Mouse (Mus musculus) liver, embryonic 12.5 days (tissue): ENCODE data around the gene Pzp. TPM values are rescaled to one million over a fixed set of nuclear protein-coding genes. Genes with fewer than 3 reads are reported as not detected.

Experiments used
- ATAC-seq: fragments of 200-750 bp; cut with Nextera tagmentation; 2 replicates; pipeline ENCODE4 v1.8.0; 2017; ENCODE audit warnings: moderate number of reproducible peaks, mild to moderate bottlenecking, moderate library complexity
- H3K27ac ChIP-seq: fragments of 300-500 bp; sonication (generic); 2 replicates; pipeline ENCODE4 v1.5.1; 2016; ENCODE audit warnings: mild to moderate bottlenecking
- H3K27me3 ChIP-seq: fragments of 300-500 bp; sonication (generic); replicated peaks from 2 replicates; pipeline ENCODE4 v1.6.1; 2016; ENCODE audit warnings: mild to moderate bottlenecking, moderate library complexity
- H3K36me3 ChIP-seq: fragments of 300-500 bp; sonication (generic); 2 replicates; pipeline ENCODE4 v1.6.1; 2016; ENCODE audit warnings: mild to moderate bottlenecking, moderate library complexity
- H3K4me1 ChIP-seq: fragments of 300-500 bp; sonication (generic); 2 replicates; pipeline ENCODE4 v1.6.1; 2016
- H3K4me2 ChIP-seq: fragments of 300-500 bp; sonication (generic); 2 replicates; pipeline ENCODE4 v1.6.1; 2016; ENCODE audit warnings: mild to moderate bottlenecking, moderate library complexity
- H3K4me3 ChIP-seq: fragments of 300-500 bp; sonication (generic); 2 replicates; pipeline ENCODE4 v1.5.1; 2016; ENCODE audit warnings: mild to moderate bottlenecking, moderate library complexity
- H3K9ac ChIP-seq: fragments of 300-500 bp; sonication (generic); 2 replicates; pipeline ENCODE4 v1.6.1; 2016; ENCODE audit warnings: mild to moderate bottlenecking, moderate library complexity
- H3K9me3 ChIP-seq: fragments of 300-500 bp; sonication (generic); replicated peaks from 2 replicates; pipeline ENCODE4 v1.6.1; 2016; ENCODE audit warnings: mild to moderate bottlenecking, moderate library complexity
- WGBS: fragments of 180-500 bp; shearing (Covaris S2); methylation state at CpG from one replicate; pipeline ENCODE4 v1.1.7; 2016; ENCODE audit not compliant: insufficient replicate concordance; 5-methylcytosine and 5-hydroxymethylcytosine counted together
- polyA plus RNA-seq: library from polyadenylated mRNA; unstranded; fragments of >200 nt; fragmentation: Nextera tagmentation; extraction: Ambion mirVana; gene quantifications from 2 replicates; pipeline ENCODE4 v1.2.1, GENCODE M21; 2016

Gene Pzp
- 38.6 and 46.3 TPM in 2 replicates for polyA plus RNA-seq

GRCm38 (mm10) chr6:128526601-128527000 is at the start of gene Pzp:
Gene Pzp, minus strand, starts transcription at chr6:128526720.
- Histone ChIP-seq H3K9ac (no peak within 1 kb of the TSS), H3K36me3 (0 out of 2 replicates have a peak, but pooled peaks cover 3% of the 10 kb centered on the region), H3K4me2 (no peak within 1 kb of the TSS), H3K27me3 (no peaks in the 10 kb centered on the region), H3K9me3 (peaks cover 4% of the 10 kb centered on the region), H3K4me1 (no peaks in the 10 kb centered on the region), H3K27ac (no peak within 1 kb of the TSS), H3K4me3 (no peak within 1 kb of the TSS)
- ATAC-seq: no peak
- WGBS: 52% methylated on average over 4 of the region's 4 CpGs

- no peak for ATAC-seq
- no peaks in the 10 kb centered on the region for H3K27me3 ChIP-seq
- no peak overlapping the region for H3K27ac ChIP-seq
- WGBS: 76% methylated on average over 11 of the region's 11 CpGs
- H3K4me3 ChIP-seq: no peak overlapping the region
- 0 out of 2 replicates have a peak, but pooled peaks cover 9% of the 10 kb centered on the region for H3K9me3 ChIP-seq
- no peaks in the 10 kb centered on the region for H3K36me3 ChIP-seq
- H3K4me2 ChIP-seq: no peak overlapping the region
- no peak overlapping the region for H3K9ac ChIP-seq
- H3K4me1 ChIP-seq: no peaks in the 10 kb centered on the region
Observed at GRCm38 (mm10) chr6:128566589-128566988, 40.1 kb upstream of the Pzp start.

DNA sequence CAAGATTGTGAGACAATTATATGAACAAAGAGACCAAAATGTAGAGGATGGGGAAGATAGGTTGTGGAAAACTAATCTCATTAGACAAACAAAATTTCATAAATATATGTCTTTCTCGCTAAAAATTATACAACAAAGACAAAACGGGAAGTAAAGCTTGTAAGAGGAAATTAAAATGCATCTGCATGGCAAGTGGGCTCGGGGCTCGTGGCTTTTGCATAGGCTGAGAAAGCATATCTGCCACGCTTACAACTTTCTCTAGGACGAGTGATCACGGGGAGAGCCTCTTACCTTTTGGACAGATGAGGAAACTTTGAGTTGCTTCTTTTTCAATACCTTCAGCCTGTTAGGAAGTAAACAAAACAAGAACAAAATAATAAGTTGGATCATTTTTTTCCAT is 27.5 kb upstream of the Pzp start:
- no peak overlapping the region for H3K4me2 ChIP-seq
- no peaks in the 10 kb centered on the region for H3K36me3 ChIP-seq
- H3K27ac ChIP-seq: no peak overlapping the region
- H3K4me3 ChIP-seq: no peak overlapping the region
- H3K4me1 ChIP-seq: no peaks in the 10 kb centered on the region
- no peak overlapping the region for H3K9ac ChIP-seq
- no peak for ATAC-seq
- no peaks in the 10 kb centered on the region for H3K27me3 ChIP-seq
- WGBS: 48% methylated on average over 7 of the region's 7 CpGs
- H3K9me3 ChIP-seq: no peaks in the 10 kb centered on the region

DNA sequence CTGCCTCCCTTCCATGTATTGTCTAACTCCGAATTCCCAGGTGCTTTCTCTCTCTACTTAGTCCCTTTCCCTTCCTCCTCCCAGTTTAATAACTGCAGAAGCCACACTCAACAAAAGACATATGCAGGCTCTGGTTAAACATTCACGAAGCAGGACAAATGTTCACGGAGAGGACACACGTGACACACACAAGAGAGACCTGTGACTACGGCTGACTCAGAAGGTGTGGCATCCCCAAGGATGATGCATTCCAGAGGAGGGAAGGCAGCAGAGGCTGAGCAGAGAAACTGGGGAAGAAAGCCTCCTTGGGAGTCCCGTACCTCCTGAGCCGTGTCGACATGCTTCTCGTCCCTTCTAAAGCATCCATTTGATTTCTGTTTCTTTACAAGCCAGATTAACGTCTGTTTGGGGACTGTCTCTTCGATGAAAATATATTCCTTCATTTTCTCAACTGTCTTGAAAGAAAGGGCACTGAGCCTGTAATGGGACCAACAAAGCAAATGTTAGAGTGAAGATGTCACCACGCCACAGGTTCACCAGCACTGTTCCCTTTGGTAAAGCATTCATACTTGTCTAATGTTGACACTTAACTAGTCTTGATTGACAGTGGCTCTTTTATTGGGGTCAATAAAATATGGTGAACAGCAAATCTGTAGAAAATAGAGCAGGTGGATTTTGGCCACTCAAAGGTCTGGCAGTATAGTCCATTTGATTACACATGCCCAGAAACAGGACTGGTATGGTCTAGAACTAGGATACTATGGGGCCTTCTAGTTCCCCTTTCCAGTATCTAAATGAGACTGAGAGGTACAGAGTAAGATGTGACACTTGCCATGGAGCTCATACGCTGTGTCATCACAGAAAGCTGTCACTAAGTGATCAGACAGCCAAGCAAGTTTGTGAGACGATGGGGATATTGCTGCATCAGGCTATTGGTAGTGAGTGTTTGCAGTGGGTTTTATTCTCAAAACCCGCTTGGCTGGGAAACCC is 23.2 kb upstream of the Pzp start:
- no peak overlapping the region for H3K4me3 ChIP-seq

DNA sequence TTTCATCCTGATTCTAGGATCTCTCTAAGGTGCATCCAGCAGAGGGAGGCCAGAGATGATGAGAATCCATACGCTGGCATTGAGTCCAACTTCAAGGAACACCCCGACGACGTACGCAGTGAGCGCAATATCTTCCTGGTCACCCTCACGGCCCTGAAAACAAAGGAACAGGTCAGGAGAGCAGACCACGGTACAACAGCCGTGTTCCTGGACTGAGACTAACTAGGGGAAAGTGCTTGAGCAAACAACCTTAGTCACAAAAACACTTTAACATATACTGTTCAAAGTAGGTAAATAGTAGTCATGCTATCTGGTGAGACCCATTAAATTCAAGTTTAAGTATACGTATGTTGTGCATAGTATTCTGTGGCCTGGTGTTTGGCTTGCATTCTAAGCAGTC is 22.0 kb upstream of the Pzp start:
- no peak overlapping the region for H3K9ac ChIP-seq
- ATAC-seq: no peak
- no peak overlapping the region for H3K4me2 ChIP-seq
- no peaks in the 10 kb centered on the region for H3K9me3 ChIP-seq
- no peaks in the 10 kb centered on the region for H3K4me1 ChIP-seq
- WGBS: 80% methylated on average over 10 of the region's 10 CpGs
- no peaks in the 10 kb centered on the region for H3K27me3 ChIP-seq
- no peak overlapping the region for H3K27ac ChIP-seq
- H3K4me3 ChIP-seq: no peak overlapping the region
- H3K36me3 ChIP-seq: no peaks in the 10 kb centered on the region

More for the DNA sequence above, 23.2 kb upstream of the Pzp start:
- H3K4me1 ChIP-seq: no peaks in the 10 kb centered on the region
- H3K36me3 ChIP-seq: no peaks in the 10 kb centered on the region
- no peak overlapping the region for H3K9ac ChIP-seq
- no peaks in the 10 kb centered on the region for H3K9me3 ChIP-seq
- WGBS: 68% methylated on average over 15 of the region's 15 CpGs
- no peak overlapping the region for H3K4me2 ChIP-seq
- H3K27ac ChIP-seq: no peak overlapping the region
- H3K27me3 ChIP-seq: no peaks in the 10 kb centered on the region
- ATAC-seq: no peak

DNA sequence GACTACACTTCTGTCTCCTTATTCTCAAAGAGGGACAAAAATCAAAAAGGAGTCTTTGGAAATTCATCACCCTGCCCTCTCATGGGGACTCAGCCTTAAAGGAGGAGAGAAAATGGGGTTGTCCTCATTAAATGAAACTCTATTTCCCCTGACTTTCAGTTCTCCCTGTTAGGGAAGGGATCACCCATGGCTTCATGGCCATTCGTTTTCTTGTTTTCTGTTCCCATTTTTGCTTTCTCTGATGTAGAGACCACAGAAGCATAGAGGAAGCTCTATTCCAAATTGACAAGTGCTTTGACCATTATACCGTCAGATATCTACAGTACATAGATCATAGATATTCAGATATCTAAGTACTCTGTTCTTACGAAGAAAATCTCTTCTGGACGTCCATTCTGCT is 18.9 kb upstream of the Pzp start:
- Histone ChIP-seq H3K9ac (no peak overlapping the region), H3K36me3 (no peaks in the 10 kb centered on the region), H3K4me3 (no peak overlapping the region), H3K4me1 (no peaks in the 10 kb centered on the region), H3K4me2 (no peak overlapping the region), H3K27ac (no peak overlapping the region), H3K27me3 (no peaks in the 10 kb centered on the region), H3K9me3 (no peaks in the 10 kb centered on the region)
- WGBS: 57% methylated on average over 4 of the region's 4 CpGs
- no peak for ATAC-seq

GRCm38 (mm10) chr6:128543226-128543625 is 16.7 kb upstream of the Pzp start:
- no peaks in the 10 kb centered on the region for H3K36me3 ChIP-seq
- WGBS: 65% methylated on average over 13 of the region's 13 CpGs
- H3K27me3 ChIP-seq: no peaks in the 10 kb centered on the region
- no peak overlapping the region for H3K4me2 ChIP-seq
- no peak for ATAC-seq
- H3K27ac ChIP-seq: no peak overlapping the region
- no peak overlapping the region for H3K9ac ChIP-seq
- H3K4me1 ChIP-seq: no peaks in the 10 kb centered on the region
- H3K4me3 ChIP-seq: no peak overlapping the region
- H3K9me3 ChIP-seq: no peaks in the 10 kb centered on the region

GRCm38 (mm10) chr6:128535250-128535649 is 8.7 kb upstream of the Pzp start:
- Histone ChIP-seq H3K9ac (no peak overlapping the region), H3K27ac (no peak overlapping the region), H3K4me3 (no peak overlapping the region), H3K27me3 (no peaks in the 10 kb centered on the region), H3K4me1 (no peaks in the 10 kb centered on the region), H3K9me3 (no peaks in the 10 kb centered on the region), H3K4me2 (no peak overlapping the region), H3K36me3 (no peaks in the 10 kb centered on the region)
- ATAC-seq: no peak
- WGBS: 72% methylated on average over 2 of the region's 2 CpGs

GRCm38 (mm10) chr6:128533296-128533695 is 6.8 kb upstream of the Pzp start:
- Histone ChIP-seq H3K4me3 (no peak overlapping the region), H3K4me1 (no peaks in the 10 kb centered on the region), H3K27me3 (no peaks in the 10 kb centered on the region), H3K9ac (no peak overlapping the region), H3K4me2 (no peak overlapping the region), H3K9me3 (no peaks in the 10 kb centered on the region), H3K36me3 (no peaks in the 10 kb centered on the region), H3K27ac (no peak overlapping the region)
- WGBS: 71% methylated on average over 6 of the region's 6 CpGs
- no peak for ATAC-seq

DNA sequence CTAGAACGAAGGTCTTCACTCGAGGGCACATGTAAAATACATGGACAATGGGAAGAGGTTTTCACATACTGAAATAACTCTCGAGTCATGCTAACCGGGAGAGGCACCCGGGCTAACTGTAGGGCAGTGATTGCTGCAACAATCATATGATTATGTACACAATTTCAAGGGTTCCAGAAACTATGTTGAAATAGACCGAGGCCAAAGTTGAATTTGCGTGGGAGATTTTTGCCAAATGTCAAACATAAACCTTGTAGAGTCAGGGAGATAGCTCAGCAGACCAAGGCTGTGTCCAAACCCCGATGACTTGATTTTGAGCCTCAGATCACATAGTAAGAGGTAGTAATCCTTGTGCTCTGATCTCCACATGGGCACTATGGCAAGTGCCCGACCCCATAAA is 6.2 kb upstream of the Pzp start:
- no peaks in the 10 kb centered on the region for H3K4me1 ChIP-seq
- no peak for ATAC-seq
- no peaks in the 10 kb centered on the region for H3K27me3 ChIP-seq
- no peak overlapping the region for H3K27ac ChIP-seq
- 72% methylated on average over 9 of the region's 9 CpGs for WGBS
- no peak overlapping the region for H3K9ac ChIP-seq
- H3K9me3 ChIP-seq: no peaks in the 10 kb centered on the region
- no peak overlapping the region for H3K4me2 ChIP-seq
- H3K36me3 ChIP-seq: no peaks in the 10 kb centered on the region
- H3K4me3 ChIP-seq: no peak overlapping the region

DNA sequence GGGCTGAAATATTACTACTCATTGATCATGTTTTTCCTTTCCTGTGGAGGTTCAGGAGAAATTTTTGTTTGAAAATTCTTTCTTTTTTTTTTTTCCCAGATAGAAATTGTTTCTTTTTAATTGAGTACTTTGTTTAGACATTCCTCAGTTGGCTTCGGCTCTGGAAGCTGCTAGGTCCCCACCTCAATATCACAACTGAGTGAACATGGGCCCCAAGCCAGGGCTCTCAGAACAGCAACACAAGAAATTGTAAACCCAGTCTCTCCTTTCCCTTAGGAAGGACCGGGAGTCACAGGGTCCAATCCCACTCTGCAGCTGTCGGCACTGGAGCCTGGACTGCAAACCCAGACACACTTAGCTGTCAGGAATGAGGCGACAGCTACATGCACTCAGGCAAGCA is 2.0 kb upstream of the Pzp start:
- H3K4me1 ChIP-seq: no peaks in the 10 kb centered on the region
- H3K9ac ChIP-seq: no peak overlapping the region
- H3K36me3 ChIP-seq: 0 out of 2 replicates have a peak, but pooled peaks cover 3% of the 10 kb centered on the region
- H3K27me3 ChIP-seq: no peaks in the 10 kb centered on the region
- H3K27ac ChIP-seq: no peak overlapping the region
- no peak overlapping the region for H3K4me2 ChIP-seq
- ATAC-seq: no peak
- peaks cover 4% of the 10 kb centered on the region for H3K9me3 ChIP-seq
- H3K4me3 ChIP-seq: no peak overlapping the region
- WGBS: 69% methylated on average over 4 of the region's 4 CpGs

- no peak overlapping the region for H3K4me3 ChIP-seq
- 0 out of 2 replicates have a peak, but pooled peaks cover 3% of the 10 kb centered on the region for H3K36me3 ChIP-seq
- H3K4me1 ChIP-seq: no peaks in the 10 kb centered on the region
- H3K27me3 ChIP-seq: no peaks in the 10 kb centered on the region
- H3K9ac ChIP-seq: no peak overlapping the region
- ATAC-seq: no peak
- H3K4me2 ChIP-seq: no peak overlapping the region
- WGBS: 9% methylated on average over 1 of the region's 1 CpGs
- no peak overlapping the region for H3K27ac ChIP-seq
- peaks cover 4% of the 10 kb centered on the region for H3K9me3 ChIP-seq
Observed at GRCm38 (mm10) chr6:128527110-128527509, 590 bp upstream of the Pzp start.
